Mouse (Mus musculus) lung, embryonic 15.5 days (tissue): ENCODE measurements around the gene Stx5a. TPM values are rescaled to one million over a fixed set of nuclear protein-coding genes. Genes with fewer than 3 reads are reported as not detected.

Source experiments
- ATAC-seq: fragments of 200-750 bp; cut with Nextera tagmentation; 2 replicates; pipeline ENCODE4 v1.8.0; 2017; ENCODE audit warnings: moderate number of reproducible peaks, borderline replicate concordance; ENCODE audit not compliant: low FRiP score, low TSS enrichment; ENCODE audit errors: extremely low read depth
- H3K27ac ChIP-seq: fragments of 300-500 bp; sonication (generic); 2 replicates; pipeline ENCODE4 v1.5.1; 2015; ENCODE audit warnings: moderate library complexity, mild to moderate bottlenecking, inconsistent platforms
- H3K27me3 ChIP-seq: fragments of 300-500 bp; sonication (generic); 2 replicates; pipeline ENCODE4 v1.6.1; 2015; ENCODE audit warnings: inconsistent platforms
- H3K36me3 ChIP-seq: fragments of 300-500 bp; sonication (generic); 2 replicates; pipeline ENCODE4 v1.6.1; 2015; ENCODE audit warnings: inconsistent platforms
- H3K4me1 ChIP-seq: fragments of 300-500 bp; sonication (generic); 2 replicates; pipeline ENCODE4 v1.6.1; 2015; ENCODE audit warnings: inconsistent platforms
- H3K4me2 ChIP-seq: fragments of 300-500 bp; sonication (generic); 2 replicates; pipeline ENCODE4 v1.6.1; 2015; ENCODE audit warnings: inconsistent platforms, mild to moderate bottlenecking, moderate library complexity
- H3K4me3 ChIP-seq: fragments of 300-500 bp; sonication (generic); 2 replicates; pipeline ENCODE4 v1.5.1; 2015; ENCODE audit warnings: mild to moderate bottlenecking, inconsistent platforms
- H3K9ac ChIP-seq: fragments of 300-500 bp; sonication (generic); 2 replicates; pipeline ENCODE4 v1.6.1; 2015; ENCODE audit warnings: inconsistent platforms
- H3K9me3 ChIP-seq: fragments of 300-500 bp; sonication (generic); 2 replicates; pipeline ENCODE4 v1.6.1; 2016; ENCODE audit warnings: inconsistent platforms
- WGBS: fragments of 180-500 bp; shearing (Covaris S2); methylation state at CpG from one replicate; pipeline ENCODE4 v1.1.7; 2015; 5-methylcytosine and 5-hydroxymethylcytosine counted together
- polyA plus RNA-seq: library from polyadenylated mRNA; unstranded; fragments of >200 nt; fragmentation: Nextera tagmentation; extraction: Ambion mirVana; gene quantifications from 2 replicates; pipeline ENCODE4 v1.2.1, GENCODE M21; 2015

Gene Stx5a
- polyA plus RNA-seq = 142 and 153 TPM in 2 replicates

DNA sequence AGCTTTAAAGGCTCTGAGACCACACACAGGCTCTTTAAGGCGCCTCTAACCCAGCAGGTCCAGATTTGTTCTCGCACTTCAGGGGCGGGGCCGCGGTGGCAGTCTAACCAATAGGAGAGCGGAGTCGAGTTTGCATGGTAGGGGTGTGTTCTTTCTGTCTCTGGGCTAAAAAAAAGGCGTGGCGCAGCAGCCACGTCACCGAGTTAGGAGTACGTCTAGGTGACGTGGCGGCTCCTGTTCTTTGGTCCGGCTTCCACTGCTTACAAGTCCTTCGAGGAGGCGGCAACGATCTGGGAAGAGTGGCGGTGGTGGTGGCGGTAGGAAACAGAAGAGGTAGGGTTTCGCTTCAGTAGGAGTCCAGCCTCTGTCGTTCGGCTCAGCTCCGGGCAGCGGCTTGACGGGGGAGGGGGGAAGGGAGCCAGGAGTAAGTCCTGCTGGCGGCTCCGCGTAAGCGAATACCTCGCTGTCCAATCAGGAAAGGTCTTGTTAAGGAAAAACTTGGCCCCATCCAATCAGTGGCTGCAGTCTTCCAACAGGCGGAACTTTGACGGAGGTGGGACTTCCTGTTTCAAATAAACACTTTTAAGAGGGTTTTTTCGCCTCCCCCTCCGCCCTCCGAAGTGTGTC is at the start of gene Stx5a:
Gene Stx5a, plus strand, starts transcription at position 171 of the 627 bp plus-strand sequence.
- Histone ChIP-seq H3K4me1 (peaks cover 29% of the 10 kb centered on the region), H3K27ac (peak within 1 kb of the TSS; percentile 98), H3K9ac (peak within 1 kb of the TSS; percentile 77), H3K36me3 (peaks cover 70% of the 10 kb centered on the region), H3K4me2 (peak within 1 kb of the TSS; percentile 84), H3K4me3 (peak within 1 kb of the TSS; percentile 66), H3K27me3 (no peaks in the 10 kb centered on the region), H3K9me3 (no peaks in the 10 kb centered on the region)
- ATAC-seq = peak; percentile 98
- under 1% methylated on average over 36 of the region's 36 CpGs for WGBS

GRCm38 (mm10) chr19:8691871-8692539 is 49.2 kb upstream of the Stx5a start:
- Histone ChIP-seq H3K27ac (no peak overlapping the region), H3K9me3 (no peaks in the 10 kb centered on the region), H3K4me2 (no peak overlapping the region), H3K9ac (no peak overlapping the region), H3K36me3 (no peaks in the 10 kb centered on the region), H3K4me3 (no peak overlapping the region), H3K27me3 (no peaks in the 10 kb centered on the region), H3K4me1 (no peaks in the 10 kb centered on the region)
- WGBS = 41% methylated on average over 9 of the region's 9 CpGs
- no peak for ATAC-seq

- WGBS = 71% methylated on average over 5 of the region's 5 CpGs
- H3K9ac ChIP-seq = no peak overlapping the region
- ATAC-seq = no peak
- no peaks in the 10 kb centered on the region for H3K9me3 ChIP-seq
- H3K36me3 ChIP-seq = no peaks in the 10 kb centered on the region
- no peaks in the 10 kb centered on the region for H3K4me1 ChIP-seq
- H3K27ac ChIP-seq = no peak overlapping the region
- H3K4me3 ChIP-seq = no peak overlapping the region
- no peaks in the 10 kb centered on the region for H3K27me3 ChIP-seq
- no peak overlapping the region for H3K4me2 ChIP-seq
These were observed 48.5 kb upstream of the Stx5a start for GRCm38 (mm10) chr19:8692740-8693139.

DNA sequence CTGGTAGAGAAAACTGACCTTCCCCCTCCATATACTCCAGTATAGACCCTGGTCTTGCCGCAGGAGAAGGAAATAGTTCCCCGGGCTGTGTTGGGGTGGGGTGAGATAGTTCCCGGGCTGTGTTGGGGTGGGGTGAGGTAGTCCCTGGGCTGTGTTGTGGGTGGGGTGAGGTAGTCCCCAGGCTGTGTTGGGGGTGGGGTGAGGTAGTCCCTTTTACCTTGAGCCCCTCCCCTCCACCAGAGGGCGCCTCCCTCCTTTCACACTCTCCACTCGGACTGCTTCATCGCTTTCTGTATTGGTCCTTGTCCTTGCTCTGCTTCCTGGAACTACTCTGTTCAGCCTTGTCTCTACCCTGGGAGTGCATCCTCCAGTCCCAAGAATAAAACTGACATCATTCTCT is 45.9 kb upstream of the Stx5a start:
- H3K27ac ChIP-seq = no peak overlapping the region
- peak; percentile 42; the same call in 1 of the 2 replicates for ATAC-seq
- 51% methylated on average over 6 of the region's 6 CpGs for WGBS

DNA sequence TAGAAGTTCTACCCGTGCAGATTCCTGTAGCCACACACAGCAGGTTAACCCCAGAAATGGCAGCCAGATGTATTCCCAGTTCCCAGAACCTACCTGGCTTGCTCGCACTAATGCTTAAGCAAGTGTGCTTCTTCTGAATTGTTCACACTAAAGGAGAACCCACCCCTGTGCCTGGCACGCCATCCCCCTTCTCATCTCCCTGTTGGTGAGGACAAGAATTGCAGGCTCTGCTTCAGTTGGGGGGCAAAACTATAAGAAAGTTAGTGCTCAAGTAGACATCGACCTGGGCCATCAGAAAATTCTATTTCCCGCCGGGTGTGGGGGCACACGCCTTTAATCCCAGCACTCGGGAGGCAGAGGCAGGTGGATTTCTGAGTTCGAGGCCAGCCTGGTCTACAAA is 41.6 kb upstream of the Stx5a start:
- Histone ChIP-seq H3K4me2 (no peak overlapping the region), H3K9me3 (no peaks in the 10 kb centered on the region), H3K4me1 (no peaks in the 10 kb centered on the region), H3K27ac (no peak overlapping the region), H3K27me3 (no peaks in the 10 kb centered on the region), H3K9ac (no peak overlapping the region), H3K4me3 (no peak overlapping the region), H3K36me3 (no peaks in the 10 kb centered on the region)
- WGBS = 76% methylated on average over 9 of the region's 9 CpGs
- no peak for ATAC-seq

More for the DNA sequence above, 45.9 kb upstream of the Stx5a start:
- Histone ChIP-seq H3K9me3 (no peaks in the 10 kb centered on the region), H3K9ac (no peak overlapping the region), H3K4me3 (no peak overlapping the region), H3K27me3 (no peaks in the 10 kb centered on the region), H3K4me2 (no peak overlapping the region), H3K4me1 (no peaks in the 10 kb centered on the region), H3K36me3 (no peaks in the 10 kb centered on the region)

- peaks cover 12% of the 10 kb centered on the region for H3K36me3 ChIP-seq
- no peaks in the 10 kb centered on the region for H3K9me3 ChIP-seq
- no peak for ATAC-seq
- H3K4me2 ChIP-seq = no peak overlapping the region
- 55% methylated on average over 3 of the region's 3 CpGs for WGBS
- H3K4me3 ChIP-seq = no peak overlapping the region
- H3K27me3 ChIP-seq = no peaks in the 10 kb centered on the region
- no peaks in the 10 kb centered on the region for H3K4me1 ChIP-seq
- H3K9ac ChIP-seq = no peak overlapping the region
- H3K27ac ChIP-seq = no peak overlapping the region
These were observed 38.8 kb upstream of the Stx5a start for GRCm38 (mm10) chr19:8702458-8702857.

- WGBS = 61% methylated on average over 3 of the region's 4 CpGs
- no peaks in the 10 kb centered on the region for H3K9me3 ChIP-seq
- H3K4me3 ChIP-seq = no peak overlapping the region
- no peak for ATAC-seq
- H3K4me1 ChIP-seq = no peaks in the 10 kb centered on the region
- H3K27me3 ChIP-seq = no peaks in the 10 kb centered on the region
- no peak overlapping the region for H3K4me2 ChIP-seq
- no peak overlapping the region for H3K27ac ChIP-seq
- H3K36me3 ChIP-seq = peaks cover 23% of the 10 kb centered on the region
- H3K9ac ChIP-seq = no peak overlapping the region
These were observed 37.6 kb upstream of the Stx5a start for GRCm38 (mm10) chr19:8703571-8703970.

DNA sequence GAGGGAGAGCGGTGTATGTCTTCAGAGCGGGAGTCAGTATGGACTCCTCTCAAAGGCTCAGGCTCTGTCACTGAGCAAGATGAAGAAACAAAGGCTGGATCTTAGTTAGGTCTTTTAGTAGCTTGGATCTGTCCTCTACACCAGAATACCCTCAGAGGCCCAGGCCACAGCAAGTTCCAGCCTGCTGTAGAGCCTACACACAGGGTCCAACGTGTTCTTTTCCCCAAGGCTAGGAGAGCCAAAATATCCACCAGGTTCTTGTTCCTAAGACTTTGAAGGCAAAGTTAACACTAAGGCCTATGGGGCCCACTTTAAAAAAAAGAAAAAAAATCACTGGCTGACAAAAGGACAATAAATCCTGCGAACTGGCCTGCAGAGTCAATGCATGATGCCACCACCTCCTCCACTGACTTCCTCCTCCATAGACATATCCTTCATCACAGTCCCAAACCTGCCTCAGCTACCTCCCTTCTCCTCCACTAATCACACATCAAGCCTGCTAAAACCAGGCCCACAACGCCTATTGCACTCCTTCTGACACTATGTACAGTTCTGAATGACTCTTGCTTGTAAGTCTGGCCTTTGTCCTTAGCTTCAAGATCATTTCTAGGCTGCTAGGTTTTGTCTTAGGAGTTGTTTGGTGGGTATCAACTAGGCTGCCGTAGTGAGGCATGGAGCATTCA is 36.0 kb upstream of the Stx5a start:
- no peak overlapping the region for H3K9ac ChIP-seq
- 73% methylated on average over 6 of the region's 6 CpGs for WGBS
- H3K27ac ChIP-seq = no peak overlapping the region
- H3K4me3 ChIP-seq = no peak overlapping the region
- H3K4me2 ChIP-seq = no peak overlapping the region
- H3K9me3 ChIP-seq = no peaks in the 10 kb centered on the region
- no peak for ATAC-seq
- peaks cover 4% of the 10 kb centered on the region; the same call in 1 of the 2 replicates for H3K4me1 ChIP-seq
- H3K27me3 ChIP-seq = no peaks in the 10 kb centered on the region
- peaks cover 39% of the 10 kb centered on the region for H3K36me3 ChIP-seq

DNA sequence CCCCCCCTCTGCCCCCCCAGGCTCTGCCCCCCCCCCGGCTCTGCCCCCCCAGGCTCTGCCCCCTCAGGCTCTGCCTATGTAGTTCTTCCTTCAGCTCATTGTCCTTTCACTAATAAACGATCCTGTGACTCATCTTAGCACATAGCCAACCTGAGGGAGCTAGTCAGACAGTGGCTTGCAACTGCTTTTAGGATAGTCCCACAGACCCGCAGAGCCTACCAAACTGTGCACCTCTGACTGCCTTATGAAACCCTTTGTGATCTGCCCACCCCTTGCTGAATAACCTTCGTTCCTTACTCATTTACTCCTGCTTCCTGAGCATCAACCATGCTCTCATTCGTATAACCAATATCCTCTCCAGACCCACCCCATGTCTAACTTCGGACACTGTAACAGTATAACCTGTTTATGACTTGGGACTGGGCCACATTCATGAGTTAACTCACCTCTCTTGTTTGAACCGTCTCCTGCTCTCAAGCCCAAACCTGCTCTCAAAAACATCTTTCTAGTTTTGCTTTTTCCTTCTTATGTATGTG is 35.0 kb upstream of the Stx5a start:
- peaks cover 14% of the 10 kb centered on the region for H3K4me1 ChIP-seq
- peaks cover 49% of the 10 kb centered on the region for H3K36me3 ChIP-seq
- no peaks in the 10 kb centered on the region for H3K27me3 ChIP-seq
- no peak for ATAC-seq
- no peaks in the 10 kb centered on the region for H3K9me3 ChIP-seq
- no peak overlapping the region for H3K4me3 ChIP-seq
- WGBS = 67% methylated on average over 7 of the region's 7 CpGs
- no peak overlapping the region for H3K27ac ChIP-seq
- H3K4me2 ChIP-seq = no peak overlapping the region
- no peak overlapping the region for H3K9ac ChIP-seq

- Histone ChIP-seq H3K27me3 (no peaks in the 10 kb centered on the region), H3K9me3 (no peaks in the 10 kb centered on the region), H3K27ac (no peak overlapping the region), H3K4me3 (no peak overlapping the region), H3K4me1 (peaks cover 22% of the 10 kb centered on the region), H3K4me2 (no peak overlapping the region), H3K9ac (no peak overlapping the region), H3K36me3 (peaks cover 54% of the 10 kb centered on the region)
- 93% methylated on average over 7 of the region's 7 CpGs for WGBS
- ATAC-seq = no peak
These were observed 34.3 kb upstream of the Stx5a start for GRCm38 (mm10) chr19:8706930-8707329.

- WGBS = 87% methylated on average over 8 of the region's 8 CpGs
These were observed 32.3 kb upstream of the Stx5a start for GRCm38 (mm10) chr19:8708954-8709353.

GRCm38 (mm10) chr19:8710057-8710456 is 31.2 kb upstream of the Stx5a start:
- Histone ChIP-seq H3K36me3 (peaks cover 54% of the 10 kb centered on the region), H3K27ac (peak overlapping the region; percentile 2; the same call in 1 of the 2 replicates), H3K4me2 (no peak overlapping the region), H3K9me3 (no peaks in the 10 kb centered on the region), H3K4me3 (no peak overlapping the region), H3K4me1 (peaks cover 34% of the 10 kb centered on the region), H3K27me3 (no peaks in the 10 kb centered on the region), H3K9ac (no peak overlapping the region; the same call in 1 of the 2 replicates)
- no peak for ATAC-seq
- 90% methylated on average over 2 of the region's 2 CpGs for WGBS

More at GRCm38 (mm10) chr19:8708954-8709353, 32.3 kb upstream of the Stx5a start:
- Histone ChIP-seq H3K4me1 (peaks cover 30% of the 10 kb centered on the region), H3K4me3 (no peak overlapping the region), H3K36me3 (peaks cover 54% of the 10 kb centered on the region), H3K27me3 (no peaks in the 10 kb centered on the region), H3K9me3 (no peaks in the 10 kb centered on the region), H3K27ac (no peak overlapping the region), H3K4me2 (no peak overlapping the region), H3K9ac (no peak overlapping the region)
- ATAC-seq = no peak
